Mouse (Mus musculus): Measurements from ENCODE around the gene Gm45521.

DNA sequence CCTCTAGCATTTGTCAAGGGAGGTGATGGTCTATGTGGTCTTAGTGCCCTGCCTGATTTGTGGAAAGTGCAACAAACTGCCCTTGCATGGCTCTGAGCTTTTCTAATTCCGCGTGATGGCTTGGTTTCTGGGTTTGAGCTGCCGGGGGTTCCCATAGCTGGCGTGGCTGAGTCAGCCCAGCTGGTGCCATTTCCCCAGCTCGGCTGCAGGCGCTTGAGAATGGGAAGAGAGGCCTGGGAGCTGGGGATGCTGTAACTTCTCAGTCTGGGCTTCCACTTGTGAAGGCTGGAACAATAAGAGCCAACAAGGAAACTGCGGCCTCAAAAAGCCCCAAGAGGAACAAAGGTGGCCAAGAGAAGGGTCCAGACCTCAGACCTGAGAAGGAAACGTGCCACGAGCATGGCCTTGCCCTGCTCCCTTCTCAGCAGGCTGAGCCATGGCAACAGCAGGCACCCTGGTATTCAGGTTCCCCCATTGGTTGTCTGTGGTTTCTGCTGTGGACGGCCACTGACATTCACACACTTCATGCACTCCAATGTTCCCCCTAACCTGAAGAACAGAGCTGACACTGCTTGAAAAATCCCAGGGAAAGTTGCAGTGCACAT, 14.9 kb downstream of the Gm45521 start:
- TF ChIP-seq CTCF (IDR thresholded peaks at IDR 0.05; ENCODE audit: low read depth) = no peak
- no peak for TF ChIP-seq EP300 (IDR thresholded peaks at IDR 0.05; ENCODE audit: low read depth)

Measured in liver, postnatal 0 days (tissue).